ENCODE assay signal across 8 mouse cellular contexts in genomic region chr4:115058317-115058761, GRCm38 (mm10). TPM values are rescaled to one million over a fixed set of nuclear protein-coding genes. Genes with fewer than 3 reads are reported as not detected.
DNase-seq lines count a peak whose midpoint lies in the region; ATAC-seq lines count a peak whose summit lies in the region.

No protein-coding gene starts in this region.

- no peaks in the 10 kb centered on the region for H3K36me3 ChIP-seq in heart, embryonic 16.5 days (ENCODE audit: control insufficient read depth, insufficient read depth)
- no peaks in the 10 kb centered on the region for H3K36me3 ChIP-seq in limb, embryonic 12.5 days
- no peaks in the 10 kb centered on the region for H3K36me3 ChIP-seq in midbrain, embryonic 14.5 days (ENCODE audit: control insufficient read depth, insufficient read depth, low read length)

- peak overlapping the region; percentile 65; the same call in 1 of the 2 replicates for H3K9ac ChIP-seq in heart, embryonic 16.5 days (ENCODE audit: low read length)
- H3K9ac ChIP-seq in limb, embryonic 12.5 days (replicated peaks) = no peak overlapping the region
- H3K9ac ChIP-seq in midbrain, embryonic 14.5 days (replicated peaks; ENCODE audit: low read length) = peak overlapping the region; percentile 68

- H3K4me1 ChIP-seq in heart, embryonic 16.5 days (ENCODE audit: control insufficient read depth, insufficient read depth, low read length) = peaks cover 6% of the 10 kb centered on the region; the same call in 1 of the 2 replicates
- H3K4me1 ChIP-seq in limb, embryonic 12.5 days (replicated peaks) = peaks cover 19% of the 10 kb centered on the region
- H3K4me1 ChIP-seq in midbrain, embryonic 14.5 days (ENCODE audit: control insufficient read depth, insufficient read depth, low read length) = 0 out of 2 replicates have a peak, but pooled peaks cover 6% of the 10 kb centered on the region

- peak overlapping the region; percentile 56 for H3K4me3 ChIP-seq in heart, embryonic 16.5 days (ENCODE audit: low read length)
- peak overlapping the region; percentile 37; the same call in 1 of the 2 replicates for H3K4me3 ChIP-seq in limb, embryonic 12.5 days (replicated peaks)
- H3K4me3 ChIP-seq in midbrain, embryonic 14.5 days (replicated peaks; ENCODE audit: low read depth, low read length) = peak overlapping the region; percentile 43

- no peak for ATAC-seq in heart, embryonic 16.5 days (replicated peaks; ENCODE audit: extremely low read depth, insufficient read depth, low FRiP score)
- ATAC-seq in limb, embryonic 12.5 days (ENCODE audit: insufficient number of reproducible peaks, insufficient read depth, low FRiP score, low TSS enrichment, low read depth) = no peak
- ATAC-seq in midbrain, embryonic 14.5 days (ENCODE audit: low FRiP score, low TSS enrichment) = no peak

- H3K9me3 ChIP-seq in heart, embryonic 16.5 days (replicated peaks; ENCODE audit: control insufficient read depth, low read length) = no peaks in the 10 kb centered on the region
- no peaks in the 10 kb centered on the region for H3K9me3 ChIP-seq in limb, embryonic 12.5 days
- H3K9me3 ChIP-seq in midbrain, embryonic 14.5 days (ENCODE audit: control insufficient read depth, low read length) = no peaks in the 10 kb centered on the region

- H3K4me2 ChIP-seq in heart, embryonic 16.5 days (ENCODE audit: low read depth, low read length) = peak overlapping the region; percentile 55
- no peak overlapping the region for H3K4me2 ChIP-seq in limb, embryonic 12.5 days
- H3K4me2 ChIP-seq in midbrain, embryonic 14.5 days (ENCODE audit: low read length) = peak overlapping the region; percentile 97

- WGBS in heart, embryonic 16.5 days = 2% methylated on average over 20 of the region's 20 CpGs
- under 1% methylated on average over 20 of the region's 20 CpGs for WGBS in limb, embryonic 12.5 days
- 1% methylated on average over 20 of the region's 20 CpGs for WGBS in midbrain, embryonic 14.5 days

- peak; percentile 38 for DNase-seq in right cerebral cortex, postnatal 4 days
- DNase-seq in right cerebral cortex, adult 2 months (ENCODE audit: low spot score in 2 of 2) = no peak
- DNase-seq in midbrain, embryonic 14.5 days = peak; percentile 70
- no peak for DNase-seq in thymus, postnatal 14 days
- DNase-seq in layer of hippocampus, adult 11-12 months (ENCODE audit: low spot score) = no peak
- no peak for DNase-seq in cerebellum, adult 8-10 months

- peak overlapping the region; percentile 80 for H3K27ac ChIP-seq in heart, embryonic 16.5 days (ENCODE audit: low read length)
- H3K27ac ChIP-seq in limb, embryonic 12.5 days = no peak overlapping the region
- H3K27ac ChIP-seq in midbrain, embryonic 14.5 days (replicated peaks; ENCODE audit: low read depth, low read length) = peak overlapping the region; percentile 95

- peaks cover 69% of the 10 kb centered on the region for H3K27me3 ChIP-seq in heart, embryonic 16.5 days (ENCODE audit: control insufficient read depth, insufficient read depth, low read length)
- peaks cover 98% of the 10 kb centered on the region for H3K27me3 ChIP-seq in limb, embryonic 12.5 days
- H3K27me3 ChIP-seq in midbrain, embryonic 14.5 days (ENCODE audit: control insufficient read depth, insufficient read depth, low read length) = peaks cover 69% of the 10 kb centered on the region

RNA-seq across cellular contexts. Expression of gene Tal1, which starts 2.1 kb away (rescaled TPM):
- 0.89 and 1.3 TPM in 2 replicates for polyA plus RNA-seq in heart, embryonic 16.5 days (2015; fragmentation: Nextera tagmentation; extraction: Ambion mirVana)
- 1.4 and 1.9 TPM in 2 replicates for polyA plus RNA-seq in limb, embryonic 12.5 days (2016; fragmentation: Nextera tagmentation; extraction: Ambion mirVana)
- polyA plus RNA-seq in midbrain, embryonic 14.5 days (2014; fragmentation: Nextera tagmentation; extraction: Ambion mirVana) = 23.1 and 23.8 TPM in 2 replicates

RNA-seq across cellular contexts. Expression of gene Pdzk1ip1, which starts 30.2 kb away (rescaled TPM):
- 1.7 and 4.2 TPM in 2 replicates for polyA plus RNA-seq in heart, embryonic 16.5 days (2015; fragmentation: Nextera tagmentation; extraction: Ambion mirVana)
- polyA plus RNA-seq in limb, embryonic 12.5 days (2016; fragmentation: Nextera tagmentation; extraction: Ambion mirVana) = 9.3 and 11.2 TPM in 2 replicates
- 2.0 and 4.5 TPM in 2 replicates for polyA plus RNA-seq in midbrain, embryonic 14.5 days (2014; fragmentation: Nextera tagmentation; extraction: Ambion mirVana)

RNA-seq across cellular contexts. Expression of gene Stil, which starts 58.4 kb away (rescaled TPM):
- 7.7 and 8.3 TPM in 2 replicates for polyA plus RNA-seq in heart, embryonic 16.5 days (2015; fragmentation: Nextera tagmentation; extraction: Ambion mirVana)
- 16.9 and 20.3 TPM in 2 replicates for polyA plus RNA-seq in limb, embryonic 12.5 days (2016; fragmentation: Nextera tagmentation; extraction: Ambion mirVana)
- polyA plus RNA-seq in midbrain, embryonic 14.5 days (2014; fragmentation: Nextera tagmentation; extraction: Ambion mirVana) = 1.7 and 4.8 TPM in 2 replicates

Comparison
In these comparisons a context has a peak if more than half of its experiments do, and no peak if none do; other contexts are left out.
1. DNase-seq: peak in right cerebral cortex, postnatal 4 days (single experiment) and midbrain, embryonic 14.5 days (single experiment); none in right cerebral cortex, adult 2 months (0 of 2), thymus, postnatal 14 days (single experiment), layer of hippocampus, adult 11-12 months (single experiment) and cerebellum, adult 8-10 months (single experiment).
2. Peak in every context shown above with its lines, with median percentiles within 50 percentile points of each other: H3K4me3 ChIP-seq.